Mouse (Mus musculus): ENCODE results near the gene Lrit3.
"Not testable (repeated sequence)": the region's sequence is repeated elsewhere in the genome, so short reads cannot be mapped to it uniquely, and the experiment has no call there.

Gene Lrit3

DNA sequence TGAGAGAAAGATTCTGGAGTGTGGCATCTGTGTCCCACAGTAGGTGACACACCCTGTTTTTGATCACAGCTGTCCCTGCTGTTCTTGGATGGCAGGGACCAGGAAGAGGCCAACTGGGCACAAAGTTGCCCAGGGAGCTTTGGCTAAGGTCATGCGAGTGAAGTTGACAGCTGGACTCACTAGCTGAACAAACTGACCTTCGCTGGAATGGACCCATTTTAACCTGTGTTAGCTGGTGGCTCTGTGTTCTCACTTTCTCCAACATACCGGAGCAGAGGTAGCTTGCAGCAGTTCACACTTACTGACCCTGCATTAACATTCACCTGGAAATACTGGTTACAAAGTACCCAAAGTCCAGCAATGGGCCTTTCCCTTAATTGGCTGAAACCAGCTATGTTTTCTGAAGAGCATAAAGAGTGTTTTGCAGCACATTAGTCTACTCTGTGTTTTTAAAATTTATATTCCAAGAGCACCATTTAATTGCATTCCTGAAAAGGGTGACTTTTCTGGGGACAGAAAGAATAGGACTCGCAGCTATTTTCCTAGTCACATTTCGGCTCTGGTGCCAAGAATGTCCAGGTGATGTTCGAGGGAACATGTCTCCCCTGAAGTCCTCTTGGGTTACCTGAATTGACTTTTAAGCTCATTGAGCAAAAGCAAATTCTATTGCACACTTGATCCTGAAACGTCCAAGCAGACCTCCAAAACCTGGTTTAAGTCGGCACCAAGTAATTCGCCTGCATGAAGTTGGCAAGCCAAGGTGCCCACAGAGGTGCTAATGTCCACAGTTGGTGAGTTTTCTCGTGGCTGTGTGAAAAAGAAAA is 36.6 kb downstream of the Lrit3 start:
- no peak for DNase-seq (ENCODE audit: low spot score)

DNA sequence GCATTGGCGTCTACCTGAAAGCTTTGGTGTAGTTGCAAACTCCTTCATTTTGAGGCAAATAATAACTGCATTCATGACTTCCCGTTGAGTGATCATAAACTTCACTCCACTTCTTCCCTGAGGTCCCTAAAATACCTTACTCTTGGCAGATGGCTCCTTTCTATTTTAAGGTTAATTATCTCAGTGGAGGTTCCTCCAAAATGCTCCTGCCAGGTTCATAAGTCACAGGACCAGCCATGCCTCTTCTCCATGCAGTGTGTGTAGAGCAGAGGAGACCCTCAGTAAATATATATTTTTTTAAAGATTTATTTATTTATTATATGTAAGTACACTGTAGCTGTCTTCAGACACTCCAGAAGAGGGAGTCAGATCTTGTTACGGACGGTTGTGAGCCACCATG is 37.7 kb downstream of the Lrit3 start:
- no peak for DNase-seq (ENCODE audit: low spot score)

DNA sequence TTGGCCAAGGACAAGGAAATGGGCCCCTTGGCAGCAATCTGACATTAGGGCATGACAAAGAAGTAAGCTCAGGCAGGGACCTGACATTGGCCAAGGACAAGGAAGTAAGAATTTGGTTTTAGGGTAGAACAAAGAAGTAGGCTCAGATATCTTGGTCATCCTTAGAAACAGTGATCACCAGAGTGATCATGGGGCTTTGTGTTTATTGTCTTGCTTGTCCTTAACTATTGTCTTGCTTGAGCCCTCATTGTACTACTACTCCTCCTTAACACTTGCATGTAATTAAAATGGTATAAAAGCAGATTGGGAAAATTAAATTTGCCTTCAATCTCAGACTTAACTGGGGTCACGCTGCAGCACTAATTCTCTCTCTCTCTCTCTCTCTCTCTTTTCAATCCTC is 46.2 kb downstream of the Lrit3 start:
- DNase-seq (ENCODE audit: low spot score), result not testable (repeated sequence)

DNA sequence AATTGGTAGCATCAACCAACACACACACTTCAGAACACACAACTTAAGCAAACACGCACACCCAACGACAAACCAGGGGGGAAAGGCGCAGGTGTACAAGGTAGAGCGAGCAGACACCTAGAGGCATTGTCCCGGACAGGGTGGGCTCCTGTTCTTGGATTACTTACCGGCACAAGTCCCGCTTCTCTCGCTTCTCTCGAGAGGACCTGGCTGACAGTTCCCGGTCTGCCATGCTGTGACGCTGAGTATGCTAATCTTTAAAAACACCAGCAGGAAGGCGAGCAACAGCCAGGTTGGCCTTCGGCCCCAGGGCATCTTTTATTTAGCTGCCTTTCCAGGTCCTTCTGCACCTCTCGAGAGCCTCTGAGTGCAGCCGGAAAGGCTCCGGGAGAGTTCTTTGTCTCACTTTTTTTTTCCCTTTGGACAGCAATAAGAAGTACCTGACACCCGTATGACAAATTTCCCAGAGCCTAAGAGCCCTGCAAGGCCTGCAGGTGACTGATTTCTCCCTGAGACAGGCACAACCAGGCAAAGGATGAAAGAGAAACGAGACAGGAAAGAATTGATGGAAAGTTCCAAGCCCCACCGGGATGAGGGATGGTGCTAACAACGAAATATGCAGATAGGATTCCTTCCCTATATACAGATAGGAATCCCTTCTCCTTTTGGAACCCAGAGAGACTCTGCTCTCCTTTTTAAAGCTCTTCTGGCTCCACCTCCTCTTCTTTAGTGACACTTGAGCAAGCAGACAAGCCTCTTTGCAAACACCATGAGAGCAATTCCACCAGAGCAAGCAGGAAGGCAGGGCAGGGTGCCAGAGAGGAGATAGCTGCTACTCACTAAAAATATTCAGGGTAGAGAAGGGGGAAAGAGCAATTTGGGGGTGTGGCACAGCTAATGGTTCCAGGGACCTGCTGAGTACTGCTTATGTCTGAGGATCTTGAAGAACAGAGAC is 48.9 kb downstream of the Lrit3 start, which contains the start of gene Egf:
Gene Egf, minus strand, starts transcription at position 667 of the 955 bp plus-strand sequence.
- DNase-seq (ENCODE audit: low spot score), result no peak

DNA sequence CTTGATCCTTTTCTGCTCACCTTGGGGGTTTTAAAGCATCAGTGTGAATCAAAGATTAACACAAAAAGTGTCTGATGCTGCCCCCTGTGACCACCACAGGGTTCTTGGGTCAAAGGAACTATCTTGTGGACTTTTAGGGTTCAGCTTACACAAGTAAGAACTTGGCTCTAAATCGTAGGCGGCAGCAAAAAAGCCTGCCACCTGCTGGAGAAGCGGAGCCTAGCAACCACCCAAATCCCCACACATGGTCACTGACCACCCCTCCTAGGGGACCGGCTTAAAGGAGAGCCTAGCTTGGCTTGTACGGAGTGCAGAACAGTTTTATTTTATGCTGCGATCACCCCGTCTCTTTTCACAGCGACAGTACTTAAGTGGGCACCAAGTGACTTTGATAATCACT is 59.0 kb downstream of the Lrit3 start:
- DNase-seq (ENCODE audit: low spot score), result no peak

DNA sequence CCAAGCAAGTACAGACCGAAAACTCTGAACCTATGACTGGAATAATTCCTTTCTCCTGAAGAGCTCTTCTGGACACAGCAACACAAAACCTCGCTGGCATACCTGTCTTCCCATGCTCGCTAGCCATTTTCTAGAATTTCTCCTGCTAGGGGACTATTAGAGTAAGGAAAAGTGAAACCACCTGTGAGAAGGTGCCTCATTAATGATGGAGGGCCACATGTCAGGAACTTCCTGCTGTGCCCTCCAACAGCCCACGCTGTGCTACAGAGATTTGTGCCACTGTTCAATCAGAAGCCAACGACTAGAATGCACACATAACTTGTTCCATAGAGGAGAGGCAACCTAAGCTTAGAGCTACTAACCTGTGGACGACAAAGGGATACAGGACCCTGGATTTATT is 61.0 kb downstream of the Lrit3 start:
- no peak for DNase-seq (ENCODE audit: low spot score)

DNA sequence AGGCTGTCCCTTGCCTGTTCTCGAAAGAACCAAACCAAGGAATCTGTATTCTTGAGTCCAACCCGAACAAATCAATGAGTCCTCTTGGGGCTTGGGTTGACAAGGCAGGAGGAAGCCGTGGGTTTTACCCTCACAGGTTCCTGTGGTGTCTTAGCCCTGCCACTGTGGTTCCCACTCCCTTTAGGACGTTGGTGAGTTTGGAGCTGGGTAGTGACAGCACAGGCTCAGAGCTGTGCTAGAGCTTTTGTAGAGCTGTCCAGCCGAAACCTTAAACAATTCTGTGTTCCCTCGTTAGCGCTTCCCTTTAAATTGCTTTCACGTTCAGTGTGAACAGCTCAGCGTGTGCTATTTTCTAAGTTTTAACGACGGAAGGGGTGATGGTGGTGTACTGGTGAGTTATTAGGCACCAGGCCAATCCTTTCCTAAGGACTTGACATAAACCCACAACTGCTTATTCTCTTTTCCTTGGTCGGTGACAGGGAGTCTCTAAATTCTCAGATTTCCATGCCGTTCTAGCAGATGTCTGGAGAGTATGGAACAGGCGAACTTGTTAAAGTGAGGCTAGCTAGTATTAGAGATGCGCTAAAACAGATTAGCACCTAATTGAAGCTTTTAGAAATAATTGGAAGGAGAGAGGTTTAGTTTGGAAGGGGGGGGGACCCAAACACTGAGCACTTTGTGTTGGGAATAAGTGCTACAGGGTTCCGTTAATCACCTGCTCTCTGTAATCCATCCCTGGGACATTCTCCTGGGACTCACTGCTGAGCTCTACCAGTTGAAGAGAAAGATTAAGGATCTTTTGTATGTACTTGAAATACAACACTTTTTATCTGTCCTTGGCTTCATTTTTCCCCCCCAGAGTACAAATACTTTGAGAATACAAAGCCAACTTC is 65.3 kb downstream of the Lrit3 start:
- DNase-seq (ENCODE audit: low spot score), result no peak
